Mouse (Mus musculus) hindbrain, embryonic 10.5 days (tissue): ENCODE results near the gene Olfr1183. TPM values are rescaled to one million over a fixed set of nuclear protein-coding genes. Genes with fewer than 3 reads are reported as not detected.
"Not testable (repeated sequence)": the region's sequence is repeated elsewhere in the genome, so short reads cannot be mapped to it uniquely, and the experiment has no call there.

Experiments used
- DNase-seq: peaks from one replicate; pipeline ENCODE4 v3.0.0-alpha.2; 2017; ENCODE audit warnings: low spot score
- H3K27ac ChIP-seq: fragments of 300-500 bp; sonication (generic); 2 replicates; pipeline ENCODE4 v1.5.1; 2016; ENCODE audit warnings: mild to moderate bottlenecking, moderate library complexity
- H3K27me3 ChIP-seq: fragments of 300-500 bp; sonication (generic); 2 replicates; pipeline ENCODE4 v1.6.1; 2016; ENCODE audit warnings: mild to moderate bottlenecking; ENCODE audit not compliant: poor library complexity, insufficient read depth, severe bottlenecking
- H3K36me3 ChIP-seq: fragments of 300-500 bp; sonication (generic); 2 replicates; pipeline ENCODE4 v1.6.1; 2016; ENCODE audit warnings: mild to moderate bottlenecking, moderate library complexity
- H3K4me1 ChIP-seq: fragments of 300-500 bp; sonication (generic); replicated peaks from 2 replicates; pipeline ENCODE4 v1.6.1; 2016; ENCODE audit warnings: mild to moderate bottlenecking
- H3K4me3 ChIP-seq: fragments of 300-500 bp; sonication (generic); 2 replicates; pipeline ENCODE4 v1.5.1; 2016; ENCODE audit warnings: mild to moderate bottlenecking, moderate library complexity
- H3K9me3 ChIP-seq: fragments of 300-500 bp; sonication (generic); 2 replicates; pipeline ENCODE4 v1.6.1; 2016; ENCODE audit warnings: mild to moderate bottlenecking, moderate library complexity
- WGBS: fragments of 180-500 bp; shearing (Covaris S2); methylation state at CpG from one replicate; pipeline ENCODE4 v1.1.7; 2016; 5-methylcytosine and 5-hydroxymethylcytosine counted together
- polyA plus RNA-seq: library from polyadenylated mRNA; unstranded; fragments of >200 nt; fragmentation: Nextera tagmentation; extraction: Ambion mirVana; gene quantifications from 2 replicates; pipeline ENCODE4 v1.2.1, GENCODE M21; 2016

The Olfr1183 gene
- not detected in 2 replicates for polyA plus RNA-seq

DNA sequence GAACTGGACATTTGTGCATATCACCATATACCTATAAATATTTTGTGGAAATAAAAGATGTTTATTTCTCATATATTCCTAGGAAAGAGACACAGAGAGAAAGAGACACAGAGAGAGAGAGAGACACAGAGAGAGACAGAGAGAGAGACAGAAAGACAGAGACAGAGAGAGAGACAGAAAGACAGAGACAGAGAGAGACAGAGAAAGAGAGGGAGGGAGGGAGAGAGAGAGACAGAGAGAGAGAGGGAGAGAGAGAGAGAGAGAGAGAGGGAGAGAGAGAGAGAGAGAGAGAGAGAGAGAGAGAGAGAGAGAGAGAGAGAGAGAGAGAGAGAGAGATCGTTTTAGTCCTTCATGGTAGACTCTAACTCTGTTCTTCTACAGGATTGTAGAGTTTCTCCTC is at the start of gene Olfr1183:
Gene Olfr1183 (plus strand): TSS at position 301 of the 400 bp plus-strand sequence.
- not testable (repeated sequence) for DNase-seq, H3K36me3 ChIP-seq, H3K27me3 ChIP-seq, H3K4me1 ChIP-seq, H3K4me3 ChIP-seq, H3K27ac ChIP-seq, H3K9me3 ChIP-seq
- WGBS = 87% methylated on average over 1 of the region's 1 CpGs

DNA sequence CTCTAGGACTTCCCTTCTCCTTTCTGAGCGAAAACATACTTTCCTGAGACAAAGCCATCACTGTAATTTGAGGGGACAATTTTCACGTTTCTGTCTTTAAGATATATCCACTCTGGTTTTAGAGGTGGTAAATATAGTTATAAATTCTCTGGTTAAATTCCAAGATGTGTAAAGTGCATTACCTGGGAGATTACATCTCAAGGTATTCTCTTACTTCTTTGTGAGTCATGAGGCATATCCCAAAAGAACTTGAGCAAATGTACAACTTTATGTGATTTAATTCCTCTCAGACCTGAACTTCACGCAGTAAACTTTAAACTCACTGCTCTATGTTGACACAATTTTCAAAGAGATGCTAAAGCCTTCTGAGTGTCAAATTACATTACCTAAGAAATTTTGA is 48.3 kb upstream of the Olfr1183 start, which contains the start of gene Olfr1179:
Gene Olfr1179 (minus strand): TSS at position 101 of the 400 bp plus-strand sequence.
- no peak within 1 kb of the TSS for H3K27ac ChIP-seq
- WGBS = 89% methylated on average over 3 of the region's 3 CpGs

DNA sequence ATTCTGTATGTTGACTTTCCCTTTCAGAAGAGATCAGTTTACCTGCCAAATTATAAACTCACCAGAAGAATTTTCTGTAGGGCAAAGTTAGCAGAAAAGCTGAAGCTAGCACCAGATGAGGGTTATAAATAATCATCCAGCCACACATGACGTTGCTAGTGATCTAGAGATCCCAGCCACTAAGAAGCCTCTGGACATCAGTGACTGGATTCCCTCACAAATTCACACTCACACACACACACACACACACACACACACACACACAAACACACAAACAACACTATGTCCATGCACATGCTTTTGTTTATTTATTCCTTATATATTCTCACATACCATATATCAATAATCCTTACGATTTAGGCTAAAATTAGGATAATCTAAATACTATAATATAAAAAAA is 35.6 kb upstream of the Olfr1183 start, which contains the start of gene Olfr1180:
Gene Olfr1180 (minus strand): TSS at position 101 of the 400 bp plus-strand sequence.
- Histone ChIP-seq H3K27me3 (no peaks in the 10 kb centered on the region), H3K4me3 (no peak within 1 kb of the TSS), H3K9me3 (no peaks in the 10 kb centered on the region), H3K27ac (no peak within 1 kb of the TSS), H3K36me3 (no peaks in the 10 kb centered on the region), H3K4me1 (no peaks in the 10 kb centered on the region)
- WGBS = 83% methylated on average over 2 of the region's 2 CpGs
- DNase-seq = no peak

More for the DNA sequence above, 48.3 kb upstream of the Olfr1183 start, which contains the start of gene Olfr1179:
- Histone ChIP-seq H3K4me3 (no peak within 1 kb of the TSS), H3K9me3 (no peaks in the 10 kb centered on the region), H3K4me1 (no peaks in the 10 kb centered on the region), H3K36me3 (no peaks in the 10 kb centered on the region), H3K27me3 (no peaks in the 10 kb centered on the region)
- no peak for DNase-seq

DNA sequence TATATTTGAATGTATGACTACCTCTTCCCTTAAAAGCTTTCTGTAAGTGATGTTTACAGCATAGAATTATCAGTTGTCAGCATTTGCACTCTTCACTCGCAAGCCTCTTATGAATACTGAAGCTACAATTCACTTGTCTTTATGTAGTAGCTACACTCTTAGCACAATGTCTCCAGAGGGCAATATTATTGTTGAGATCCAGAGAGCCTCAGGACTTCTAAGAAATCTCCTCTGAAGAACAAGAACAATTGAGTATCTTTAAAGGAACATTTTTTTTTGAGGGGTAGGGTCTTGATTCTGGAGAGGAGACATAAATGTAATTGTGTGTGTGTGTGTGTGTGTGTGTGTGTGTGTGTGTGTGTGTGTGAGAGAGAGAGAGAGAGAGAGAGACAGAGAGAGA is 28.6 kb upstream of the Olfr1183 start, which contains the start of gene Olfr1181:
Gene Olfr1181 (minus strand): TSS at position 101 of the 400 bp plus-strand sequence.
- Histone ChIP-seq H3K27ac (no peak within 1 kb of the TSS), H3K4me1 (no peaks in the 10 kb centered on the region), H3K4me3 (no peak within 1 kb of the TSS), H3K36me3 (no peaks in the 10 kb centered on the region), H3K27me3 (no peaks in the 10 kb centered on the region), H3K9me3 (no peaks in the 10 kb centered on the region)
- 93% methylated on average over 1 of the region's 1 CpGs for WGBS
- no peak for DNase-seq

DNA sequence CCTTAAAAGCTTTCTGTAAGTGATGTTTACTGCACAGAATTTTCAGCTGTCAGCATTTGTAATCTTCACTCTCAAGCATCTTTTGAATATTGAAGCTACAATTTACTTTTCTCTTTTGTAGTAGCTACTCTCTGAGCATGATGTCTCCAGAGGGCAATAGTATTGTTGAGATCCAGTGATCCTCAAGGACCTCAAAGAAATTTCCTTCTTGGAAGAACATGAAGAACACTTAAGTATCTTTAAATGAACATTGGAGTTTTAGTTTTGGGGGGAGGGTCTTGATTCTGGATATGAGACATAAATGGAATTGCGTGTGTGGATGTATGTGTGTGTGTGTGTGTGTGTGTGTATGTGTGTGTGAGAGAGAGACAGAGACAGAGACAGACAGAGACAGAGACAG is 5.6 kb upstream of the Olfr1183 start, which contains the start of gene Gm13757:
Gene Gm13757 (minus strand): TSS at position 101 of the 400 bp plus-strand sequence.
- WGBS = 89% methylated on average over 1 of the region's 1 CpGs
- DNase-seq = no peak
- H3K36me3 ChIP-seq = no peaks in the 10 kb centered on the region

DNA sequence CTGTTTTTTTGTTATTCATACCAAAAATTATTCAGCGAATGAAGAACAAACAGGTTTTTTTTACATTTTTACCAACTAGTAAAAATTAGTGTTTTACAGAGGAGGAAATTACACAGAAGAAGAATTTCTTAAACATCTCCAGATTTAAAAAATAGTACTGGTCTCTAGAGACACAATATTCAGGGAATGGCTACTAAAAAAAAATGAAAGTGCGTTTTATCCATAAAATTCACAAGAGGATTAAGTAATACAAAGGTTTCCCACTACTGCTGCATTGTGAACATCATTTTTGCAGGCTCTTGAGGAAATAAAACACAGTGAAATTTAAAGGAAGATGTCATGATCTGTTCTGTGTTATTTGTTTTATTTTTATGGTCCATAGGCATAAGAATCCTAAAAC is 28.6 kb downstream of the Olfr1183 start, which contains the start of gene Olfr1184:
Gene Olfr1184 (plus strand): TSS at position 301 of the 400 bp plus-strand sequence.
- Histone ChIP-seq H3K4me3 (no peak within 1 kb of the TSS), H3K27me3 (no peaks in the 10 kb centered on the region), H3K4me1 (no peaks in the 10 kb centered on the region), H3K36me3 (no peaks in the 10 kb centered on the region), H3K9me3 (no peaks in the 10 kb centered on the region), H3K27ac (no peak within 1 kb of the TSS)
- no peak for DNase-seq
- WGBS = 86% methylated on average over 2 of the region's 2 CpGs

More for the DNA sequence above, 5.6 kb upstream of the Olfr1183 start, which contains the start of gene Gm13757:
- no peak within 1 kb of the TSS for H3K4me3 ChIP-seq
- no peaks in the 10 kb centered on the region for H3K4me1 ChIP-seq
- no peaks in the 10 kb centered on the region for H3K27me3 ChIP-seq
- H3K27ac ChIP-seq = no peak within 1 kb of the TSS
- no peaks in the 10 kb centered on the region for H3K9me3 ChIP-seq

DNA sequence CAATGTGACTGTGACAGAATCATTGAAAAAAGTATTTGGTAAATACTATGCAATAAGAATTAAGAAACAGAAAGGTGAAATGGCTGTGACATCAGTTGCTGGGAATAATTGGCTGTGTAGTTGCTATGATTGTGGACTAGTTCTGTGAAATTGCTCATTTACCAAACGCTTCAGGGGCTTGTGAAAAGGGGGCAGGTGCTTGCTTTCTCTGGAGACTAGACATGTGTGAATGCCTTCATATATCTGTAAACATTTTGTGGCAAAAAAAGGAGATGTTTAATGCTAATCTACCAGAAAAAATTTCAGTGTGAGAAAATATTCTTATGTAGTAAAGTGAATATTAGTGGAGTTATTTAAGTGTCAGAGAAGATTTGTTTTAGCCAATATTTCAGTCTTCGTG is 38.4 kb downstream of the Olfr1183 start, which contains the start of gene Olfr1185-ps1:
Gene Olfr1185-ps1 (plus strand): TSS at position 301 of the 400 bp plus-strand sequence.
- Histone ChIP-seq H3K4me3 (no peak within 1 kb of the TSS), H3K36me3 (no peaks in the 10 kb centered on the region), H3K4me1 (no peaks in the 10 kb centered on the region), H3K27ac (no peak within 1 kb of the TSS), H3K27me3 (no peaks in the 10 kb centered on the region), H3K9me3 (no peaks in the 10 kb centered on the region)
- no peak for DNase-seq
- 82% methylated on average over 2 of the region's 2 CpGs for WGBS

DNA sequence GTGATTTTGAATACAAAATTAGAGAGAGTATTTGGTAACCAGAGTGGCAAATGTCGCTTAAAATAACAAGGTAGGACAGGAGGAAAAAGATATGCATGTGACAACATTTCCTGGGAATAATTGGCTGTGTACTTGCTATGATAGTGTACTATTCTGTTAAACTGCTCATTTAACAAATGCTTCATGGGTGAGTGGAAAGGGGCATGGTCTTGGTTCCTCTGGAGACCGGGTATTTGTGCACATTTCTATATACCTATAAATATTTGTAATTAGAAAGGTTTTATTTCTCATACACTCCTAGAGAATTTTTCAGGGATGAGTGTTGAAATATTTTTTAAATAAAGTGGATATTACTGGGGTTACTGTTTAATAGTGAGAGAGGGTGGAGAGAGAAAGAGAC is 63.6 kb downstream of the Olfr1183 start, which contains the start of gene Olfr1186:
Gene Olfr1186 (plus strand): TSS at position 301 of the 400 bp plus-strand sequence.
- Histone ChIP-seq H3K27ac (no peak within 1 kb of the TSS), H3K27me3 (no peaks in the 10 kb centered on the region), H3K9me3 (no peaks in the 10 kb centered on the region), H3K36me3 (no peaks in the 10 kb centered on the region), H3K4me3 (no peak within 1 kb of the TSS), H3K4me1 (no peaks in the 10 kb centered on the region)
- WGBS = 85% methylated on average over 2 of the region's 2 CpGs
- no peak for DNase-seq

Other genes with a start within 250 kb of the Olfr1183 start
- not detected in 2 replicates for gene Olfr1170, start 226.5 kb upstream of the Olfr1183 start, polyA plus RNA-seq
- gene Olfr1173, start 175.0 kb upstream of the Olfr1183 start, polyA plus RNA-seq = not detected in 2 replicates
- gene Olfr1174-ps, start 139.7 kb upstream of the Olfr1183 start, polyA plus RNA-seq = not detected in 2 replicates
- gene Olfr1175-ps, start 127.7 kb upstream of the Olfr1183 start, polyA plus RNA-seq = not detected in 2 replicates
- gene Olfr1176, start 118.1 kb upstream of the Olfr1183 start, polyA plus RNA-seq = not detected in 2 replicates
- gene Olfr1177-ps, start 108.4 kb upstream of the Olfr1183 start, polyA plus RNA-seq = not detected in 2 replicates
- not detected in 2 replicates for gene Olfr1178, start 67.8 kb upstream of the Olfr1183 start, polyA plus RNA-seq
- gene Olfr1179, start 48.4 kb upstream of the Olfr1183 start, polyA plus RNA-seq = not detected in 2 replicates
- not detected in 2 replicates for gene Olfr1180, start 35.7 kb upstream of the Olfr1183 start, polyA plus RNA-seq
- not detected in 2 replicates for gene Olfr1181, start 28.7 kb upstream of the Olfr1183 start, polyA plus RNA-seq
- gene Gm13757, start 5.7 kb upstream of the Olfr1183 start, polyA plus RNA-seq = not detected in 2 replicates
- not detected in 2 replicates for gene Olfr1184, start 28.7 kb downstream of the Olfr1183 start, polyA plus RNA-seq
- gene Olfr1185-ps1, start 38.5 kb downstream of the Olfr1183 start, polyA plus RNA-seq = not detected in 2 replicates
- gene Olfr1186, start 63.7 kb downstream of the Olfr1183 start, polyA plus RNA-seq = not detected in 2 replicates
- gene Olfr1188, start 102.1 kb downstream of the Olfr1183 start, polyA plus RNA-seq = not detected in 2 replicates
- not detected in 2 replicates for gene Olfr1189, start 131.6 kb downstream of the Olfr1183 start, polyA plus RNA-seq
- gene Olfr1191-ps1, start 185.7 kb downstream of the Olfr1183 start, polyA plus RNA-seq = not detected in 2 replicates
- not detected in 2 replicates for gene Olfr1192-ps1, start 193.6 kb downstream of the Olfr1183 start, polyA plus RNA-seq
- not detected in 2 replicates for gene Olfr1193, start 220.8 kb downstream of the Olfr1183 start, polyA plus RNA-seq
- gene Olfr1195, start 234.3 kb downstream of the Olfr1183 start, polyA plus RNA-seq = not detected in 2 replicates
- gene Olfr1196, start 249.7 kb downstream of the Olfr1183 start, polyA plus RNA-seq = not detected in 2 replicates